Mouse (Mus musculus) ES-Bruce4 (cell line): ENCODE results near the gene Htr7. TPM values are rescaled to one million over a fixed set of nuclear protein-coding genes. Genes with fewer than 3 reads are reported as not detected.

Source experiments
- H3K27ac ChIP-seq: 2 replicates; pipeline ENCODE4 v1.5.1; 2012; ENCODE audit warnings: low read length, inconsistent platforms; ENCODE audit not compliant: insufficient read depth
- H3K27me3 ChIP-seq: 2 replicates; pipeline ENCODE4 v1.6.1; 2012; ENCODE audit warnings: mild to moderate bottlenecking, low read length, inconsistent platforms; ENCODE audit not compliant: control insufficient read depth, poor library complexity, insufficient read depth, severe bottlenecking
- H3K36me3 ChIP-seq: 2 replicates; pipeline ENCODE4 v1.6.1; 2012; ENCODE audit warnings: inconsistent platforms, mild to moderate bottlenecking, low read length, moderate library complexity; ENCODE audit not compliant: control insufficient read depth, poor library complexity, insufficient read depth, severe bottlenecking
- H3K4me1 ChIP-seq: one replicate; pipeline ENCODE4 v1.8.1; 2011; ENCODE audit warnings: low read length; ENCODE audit not compliant: control insufficient read depth, insufficient read depth
- H3K4me3 ChIP-seq: 2 replicates; pipeline ENCODE4 v1.5.1; 2011; ENCODE audit warnings: low read depth, mild to moderate bottlenecking, low read length
- H3K9ac ChIP-seq: 2 replicates; pipeline ENCODE4 v1.6.1; 2012; ENCODE audit warnings: low read depth, mild to moderate bottlenecking, inconsistent platforms; ENCODE audit not compliant: poor library complexity, severe bottlenecking
- H3K9me3 ChIP-seq: replicated peaks from 2 replicates; pipeline ENCODE4 v1.6.1; 2012; ENCODE audit warnings: mild to moderate bottlenecking, low read length, inconsistent platforms; ENCODE audit not compliant: control insufficient read depth, poor library complexity, insufficient read depth, severe bottlenecking
- CTCF ChIP-seq: IDR thresholded peaks from one replicate; pipeline ENCODE4 v1.8.1; 2011; ENCODE audit warnings: low read depth, low read length
- EP300 ChIP-seq: IDR thresholded peaks from 2 replicates; pipeline ENCODE4 v1.6.1; 2011; ENCODE audit warnings: low read depth, low read length; ENCODE audit not compliant: insufficient read depth
- POLR2A ChIP-seq: IDR thresholded peaks from one replicate; pipeline ENCODE4 v1.8.1; 2011; ENCODE audit warnings: low read length; ENCODE audit not compliant: insufficient read depth
- polyA plus RNA-seq: library from polyadenylated mRNA; stranded (reverse); fragments of >200 nt; gene quantifications from 2 replicates; pipeline ENCODE4 v1.2.4, GENCODE M21; 2011; ENCODE audit warnings: low read depth; ENCODE audit not compliant: missing spikeins, insufficient read depth, insufficient read length

Gene Htr7
- polyA plus RNA-seq, 1 experiment: not detected

DNA sequence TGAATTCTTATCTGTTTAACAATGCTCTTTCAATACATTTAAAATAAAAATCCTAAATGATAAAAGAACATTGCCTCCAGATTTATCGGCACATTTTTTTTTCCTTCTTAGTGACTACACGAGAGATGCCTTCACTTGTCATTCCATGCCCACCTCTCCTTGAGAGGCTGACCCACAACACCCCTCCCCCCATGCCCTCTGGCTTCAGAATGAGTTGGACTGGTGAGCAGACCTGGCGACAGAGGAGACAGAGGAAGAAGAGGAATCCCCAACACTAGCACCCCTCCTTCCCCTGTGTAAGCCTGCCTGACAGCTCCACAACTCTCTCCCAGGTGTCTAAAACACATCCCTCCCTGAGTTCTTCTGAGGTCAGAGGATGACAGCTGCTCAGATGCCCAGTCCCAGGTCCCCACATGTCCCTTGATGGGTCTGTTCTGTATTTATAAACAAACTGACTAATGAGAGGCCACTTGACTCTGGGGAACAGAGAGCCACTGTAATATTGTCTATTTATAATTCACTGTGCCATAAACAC, 132.3 kb downstream of the Htr7 start:
- H3K4me3 ChIP-seq: no peak overlapping the region
- no peaks in the 10 kb centered on the region for H3K27me3 ChIP-seq
- no peak overlapping the region for H3K9ac ChIP-seq
- TF ChIP-seq POLR2A: no peak
- no peak for TF ChIP-seq CTCF
- no peak for TF ChIP-seq EP300
- no peak overlapping the region for H3K27ac ChIP-seq
- no peaks in the 10 kb centered on the region for H3K4me1 ChIP-seq
- no peaks in the 10 kb centered on the region for H3K36me3 ChIP-seq
- no peaks in the 10 kb centered on the region for H3K9me3 ChIP-seq

DNA sequence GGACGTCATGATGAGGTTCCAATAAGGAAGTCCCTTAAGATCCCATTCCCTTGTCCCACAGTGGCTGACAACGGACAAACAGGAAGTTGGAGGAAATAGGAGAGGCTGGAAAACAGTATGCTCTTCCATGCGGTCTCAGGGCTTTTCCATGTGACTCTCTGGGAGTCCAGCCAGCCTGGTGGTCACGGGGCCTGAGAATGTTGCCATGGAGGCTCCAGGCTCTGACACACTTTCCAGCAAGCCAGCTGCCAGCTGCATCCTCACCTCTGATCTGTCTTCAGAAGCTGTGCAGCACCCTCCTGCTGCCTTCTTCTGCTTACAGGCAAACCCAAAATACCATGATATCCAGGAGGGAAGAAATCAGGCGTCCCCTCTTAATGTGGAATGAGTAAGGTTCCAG, 132.9 kb downstream of the Htr7 start:
- H3K9me3 ChIP-seq: no peaks in the 10 kb centered on the region
- TF ChIP-seq EP300 (no peak), POLR2A (no peak), CTCF (no peak)

More for the DNA sequence above, 132.9 kb downstream of the Htr7 start:
- Histone ChIP-seq H3K4me1 (no peaks in the 10 kb centered on the region), H3K27ac (no peak overlapping the region), H3K9ac (no peak overlapping the region), H3K36me3 (no peaks in the 10 kb centered on the region), H3K27me3 (no peaks in the 10 kb centered on the region), H3K4me3 (no peak overlapping the region)

Other genes starting within 250 kb of the Htr7 start
- gene Rpp30, start 26.2 kb upstream of the Htr7 start, polyA plus RNA-seq: 72.5 and 73.9 TPM in 2 replicates
- gene Ankrd1, start 62.6 kb upstream of the Htr7 start, polyA plus RNA-seq: 8.7 and 10.0 TPM in 2 replicates